Mouse (Mus musculus) urinary bladder, postnatal 0 days (tissue): ENCODE measurements around the gene Papss2. TPM values are rescaled to one million over a fixed set of nuclear protein-coding genes. Genes with fewer than 3 reads are reported as not detected.

Experiments used
- polyA plus RNA-seq: library from polyadenylated mRNA; unstranded; fragments of >200 nt; fragmentation: Nextera tagmentation; extraction: Ambion mirVana; gene quantifications from 2 replicates; pipeline ENCODE4 v1.2.1, GENCODE M21; 2015

Gene Papss2
- polyA plus RNA-seq = 3.7 and 8.8 TPM in 2 replicates

DNA sequence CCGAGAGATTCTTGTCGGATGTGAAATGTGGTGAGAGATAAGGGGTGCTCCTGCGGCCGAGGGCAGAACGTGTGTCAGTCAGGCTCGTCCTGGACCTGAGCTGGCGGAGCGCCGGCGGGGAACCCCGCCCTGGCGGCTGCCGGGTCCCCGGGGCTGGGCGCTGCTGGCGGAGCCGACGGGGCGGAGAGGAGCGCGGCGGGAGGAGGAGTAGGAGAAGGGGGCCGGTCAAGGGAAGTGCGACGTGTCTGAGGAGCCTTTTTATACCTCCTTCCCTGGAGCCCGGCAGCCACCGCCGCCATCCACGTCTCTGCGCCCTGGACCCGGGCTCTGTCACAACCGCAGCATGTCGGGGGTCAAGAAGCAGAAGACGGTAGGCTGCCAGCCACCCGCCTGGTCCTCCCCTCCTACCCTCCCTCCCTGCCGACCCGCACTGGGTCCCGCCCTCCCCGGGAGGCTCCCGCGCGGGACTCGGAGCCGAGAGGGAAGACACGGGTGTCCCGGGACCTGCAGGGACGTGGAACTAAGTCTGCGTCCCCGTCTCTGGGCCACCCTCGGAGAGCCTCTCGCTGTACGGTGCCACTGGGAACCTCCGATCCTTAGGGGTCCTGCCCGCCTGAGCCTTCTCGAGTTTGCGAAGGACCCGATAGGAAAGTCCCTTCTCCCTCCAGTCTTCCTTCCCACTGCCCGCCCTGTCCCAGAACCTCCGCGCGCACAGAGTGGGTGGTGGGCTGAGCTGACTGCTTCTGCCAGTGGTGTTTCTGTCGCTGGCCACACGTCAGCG, at the start of gene Papss2:
Gene Papss2 (plus strand): TSS at position 285 of the 781 bp plus-strand sequence.

Other genes starting within 250 kb of the Papss2 start
- 39.8 and 48.1 TPM in 2 replicates for gene Sgms1, start 206.1 kb upstream of the Papss2 start, polyA plus RNA-seq
- 84.7 and 89.9 TPM in 2 replicates for gene Rpl9-ps6, start 129.2 kb upstream of the Papss2 start, polyA plus RNA-seq
- gene Minpp1, start 110.0 kb upstream of the Papss2 start, polyA plus RNA-seq = 27.2 and 30.0 TPM in 2 replicates
- 33.8 and 39.0 TPM in 2 replicates for gene Atad1, start 144.0 kb downstream of the Papss2 start, polyA plus RNA-seq
- 5.9 and 6.6 TPM in 2 replicates for gene Pten, start 161.7 kb downstream of the Papss2 start, polyA plus RNA-seq